Mouse (Mus musculus) embryo, embryonic 11 days (tissue): ENCODE results near the gene Hexa.
A peak's percentile ranks its signal among the peaks of the same experiment; 100 is the strongest.

Experiments
- DNase-seq: peaks from one replicate; pipeline ENCODE4 v3.0.0-alpha.2; 2015

Hexa gene

DNA sequence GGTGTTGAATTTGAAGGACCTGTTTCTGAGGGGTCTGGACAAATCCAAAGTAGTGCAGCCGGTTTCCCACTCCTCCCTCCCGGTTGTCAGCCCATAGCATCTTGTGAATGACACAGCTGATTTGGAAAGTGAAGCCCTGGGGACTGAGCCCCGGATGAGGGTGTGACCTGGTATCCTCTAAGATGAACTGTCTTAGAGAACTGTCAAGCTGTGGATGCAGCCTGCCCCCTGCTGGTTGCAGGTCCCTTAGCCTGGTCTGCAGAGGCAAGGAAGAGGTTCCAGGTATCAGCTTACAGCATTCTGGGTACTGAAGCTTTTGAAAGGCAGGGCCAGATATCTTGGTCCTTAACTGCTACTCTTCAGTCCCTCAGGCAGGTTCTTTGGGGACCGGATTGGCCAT is 26.3 kb downstream of the Hexa start:
- peak; percentile 76 for DNase-seq

DNA sequence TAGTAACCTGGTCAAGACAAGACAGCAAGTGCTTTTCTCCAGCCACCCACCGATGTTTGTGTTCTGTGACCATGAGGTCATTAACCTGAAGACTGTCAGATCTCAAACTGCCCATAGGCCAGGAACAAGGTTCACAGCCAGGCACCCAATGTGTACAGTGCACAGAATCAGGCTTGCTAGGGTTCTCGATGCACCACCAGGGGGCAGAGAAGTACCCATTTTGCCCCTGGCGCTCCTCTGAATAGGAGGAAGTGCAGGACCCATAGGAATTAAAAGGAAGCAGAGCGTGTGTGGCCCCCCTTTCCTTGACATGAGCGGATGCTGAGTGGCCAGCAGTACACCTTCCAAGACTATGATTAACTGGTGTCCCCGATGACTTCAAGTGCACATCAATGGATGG is 27.8 kb downstream of the Hexa start:
- peak; percentile 78 for DNase-seq

DNA sequence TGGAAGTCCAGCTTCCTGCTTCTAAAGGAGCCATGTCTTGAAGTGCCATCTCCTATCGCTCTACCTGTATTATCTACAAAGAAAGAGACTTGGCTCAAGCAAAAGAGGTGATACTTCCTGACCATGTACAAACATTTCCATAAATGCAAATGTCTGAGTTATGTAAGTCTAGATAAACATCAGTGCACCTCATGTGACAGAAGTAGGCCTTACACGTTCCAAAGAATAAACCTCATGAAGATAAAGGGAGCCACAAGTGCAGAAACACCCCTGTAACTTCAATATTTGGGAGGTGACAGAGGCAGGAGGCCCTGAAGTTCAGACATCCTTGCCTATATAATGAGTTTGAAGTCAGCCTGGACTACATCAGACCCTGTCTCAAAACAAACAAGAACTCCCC is 32.5 kb downstream of the Hexa start:
- no peak for DNase-seq

DNA sequence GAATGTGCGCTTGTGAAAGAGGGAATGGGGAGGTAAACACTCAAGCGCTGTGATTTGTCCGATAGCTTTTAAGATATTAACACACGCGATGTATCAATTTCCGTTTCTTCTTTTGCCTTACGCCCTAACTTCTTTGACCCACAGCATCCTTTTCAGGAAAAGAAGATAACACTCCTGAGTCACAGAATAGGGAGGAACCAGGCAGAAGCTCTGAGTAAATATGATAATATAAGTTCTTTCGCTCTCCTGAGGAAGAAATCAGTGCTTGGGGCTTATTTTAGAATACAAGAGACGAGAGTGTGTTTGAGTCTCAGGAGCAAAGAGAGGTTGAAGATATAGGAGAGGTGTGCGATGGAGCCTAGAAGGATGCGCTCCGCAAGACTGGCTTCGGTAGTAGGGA is 38.1 kb downstream of the Hexa start:
- DNase-seq, result no peak

DNA sequence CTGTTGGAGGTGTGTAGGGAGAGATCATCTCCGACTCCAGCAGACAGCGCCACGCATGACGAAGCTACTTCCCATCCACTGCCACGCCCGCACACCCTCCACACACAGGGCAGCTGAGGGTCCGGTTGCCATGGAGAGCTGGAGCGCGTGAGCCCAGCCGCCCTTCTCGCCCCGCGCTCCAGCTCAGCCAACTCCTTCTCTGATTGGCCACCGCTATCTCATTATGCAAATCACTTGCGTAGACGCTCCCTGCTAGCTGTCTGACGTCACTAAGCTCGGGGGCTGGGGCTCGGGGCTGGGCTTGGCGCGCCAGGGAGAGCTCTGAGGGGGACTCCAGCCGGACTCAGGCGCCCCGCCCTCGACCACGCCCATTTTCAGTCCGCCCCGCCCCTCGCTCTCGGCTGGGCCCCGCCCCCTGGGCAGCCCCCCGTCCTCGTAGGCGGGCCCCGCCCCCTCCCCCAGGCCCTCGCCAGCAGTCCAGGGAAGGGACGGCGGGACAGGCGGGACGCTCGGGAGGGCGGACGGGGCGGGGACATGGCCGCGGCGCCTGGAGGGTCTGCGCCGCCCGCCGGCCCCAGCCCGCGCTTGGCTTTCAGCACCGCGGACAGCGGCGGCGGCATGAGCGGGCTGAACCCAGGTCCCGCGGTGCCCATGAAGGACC is 38.6 kb downstream of the Hexa start, which contains the start of gene Celf6:
Gene Celf6 (plus strand): TSS at position 74 of the 661 bp plus-strand sequence.
- DNase-seq, result peak; percentile 98

DNA sequence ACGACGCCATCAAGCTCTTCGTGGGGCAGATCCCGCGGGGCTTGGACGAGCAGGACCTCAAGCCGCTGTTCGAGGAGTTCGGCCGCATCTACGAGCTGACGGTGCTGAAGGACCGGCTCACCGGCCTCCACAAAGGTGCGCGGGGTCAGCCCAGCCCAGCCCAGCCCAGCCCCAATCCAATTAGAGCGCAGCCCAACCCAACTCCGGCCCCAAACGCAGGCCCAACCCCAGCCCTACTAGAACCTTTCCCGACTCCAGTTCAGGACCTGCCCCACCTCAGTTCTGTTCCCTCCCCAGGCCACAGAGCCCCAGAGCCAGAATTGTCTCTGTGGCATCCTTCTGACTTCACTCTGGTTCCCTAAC is 39.1 kb downstream of the Hexa start:
- no peak for DNase-seq

DNA sequence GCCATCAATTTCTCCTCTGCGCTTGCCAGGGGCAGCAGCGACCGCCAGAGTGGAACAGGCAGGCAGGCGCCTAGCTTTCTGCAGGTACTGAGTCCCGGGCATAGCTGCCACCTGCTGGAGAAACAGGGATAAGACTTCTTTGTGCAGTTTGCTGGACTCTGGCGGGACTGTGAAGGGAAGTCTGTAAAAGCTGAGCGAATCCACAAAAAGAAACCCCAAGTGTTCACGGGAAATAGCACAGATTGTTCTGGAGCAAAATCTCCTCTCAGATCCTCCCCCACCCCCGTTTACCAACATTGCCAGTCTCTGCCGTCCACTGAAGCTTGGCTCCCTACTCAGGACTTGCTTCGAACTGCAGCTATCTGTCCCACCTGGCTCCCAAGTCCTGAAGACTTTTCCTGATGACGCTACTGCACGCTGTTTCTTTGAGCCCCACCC is 45.5 kb downstream of the Hexa start:
- peak; percentile 85 for DNase-seq

DNA sequence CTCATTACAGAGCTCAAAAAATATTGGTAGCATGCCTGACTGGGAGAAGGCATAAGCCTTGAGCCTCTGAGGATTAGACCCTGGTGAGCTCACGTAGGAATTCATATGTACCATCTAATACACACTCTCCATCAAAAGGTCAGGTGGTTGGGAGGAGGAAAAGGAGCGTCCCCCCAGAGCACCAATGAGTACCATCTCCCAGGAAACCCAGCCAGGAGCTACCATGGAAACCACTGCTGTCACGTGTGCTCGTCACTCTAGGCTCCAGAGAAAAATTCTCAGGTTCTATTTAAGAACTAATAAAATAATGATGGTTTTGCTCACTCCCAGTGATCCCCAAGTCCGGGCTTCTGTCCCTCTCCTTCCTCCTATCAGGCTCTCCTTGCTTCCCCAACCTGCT is 48.9 kb downstream of the Hexa start:
- DNase-seq, result no peak

DNA sequence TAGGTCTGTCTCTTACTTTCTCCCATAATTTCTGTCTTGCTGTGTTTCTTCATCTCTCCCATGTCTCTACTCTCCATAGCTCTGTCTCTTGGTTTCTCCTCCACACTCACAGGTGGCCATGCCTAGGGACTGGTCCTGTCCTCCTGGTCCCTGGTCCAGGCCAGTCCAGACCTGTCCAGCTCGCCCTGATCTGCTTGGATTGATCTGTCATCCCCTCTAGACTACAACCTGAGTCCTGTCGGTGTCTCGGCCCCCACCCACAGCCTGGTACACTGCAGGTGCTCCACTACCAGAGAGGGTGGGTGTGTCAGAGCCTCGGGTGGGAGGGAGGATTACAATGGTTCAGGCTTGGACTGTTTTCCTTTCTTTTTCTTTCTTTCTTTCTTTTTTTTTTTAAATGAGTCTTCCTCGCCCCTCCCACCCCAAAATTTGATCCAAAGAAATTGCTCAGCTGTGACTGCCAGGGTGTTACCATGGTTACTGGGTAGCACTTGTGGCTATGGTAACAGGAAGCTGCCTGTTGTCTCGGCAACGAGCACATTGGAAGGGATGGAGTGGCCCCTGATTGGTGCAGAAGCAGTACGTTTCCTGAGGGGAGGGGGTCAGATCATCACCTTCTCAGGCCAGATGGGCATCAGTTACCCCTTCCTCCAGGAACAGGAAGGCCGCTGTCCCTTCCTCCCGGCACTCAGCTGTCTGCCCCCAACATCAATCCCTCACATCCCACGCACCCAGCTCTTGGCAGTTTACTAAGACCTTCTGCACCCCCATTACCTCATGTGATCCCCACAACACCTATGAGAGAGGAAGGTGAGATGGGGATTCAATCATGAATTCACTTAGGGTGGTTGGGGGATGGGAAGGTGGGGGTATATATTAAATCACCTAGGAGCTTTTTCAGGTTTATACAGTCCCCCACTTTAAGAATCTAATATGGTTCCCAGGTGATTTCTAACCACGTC is 49.7 kb downstream of the Hexa start:
- peak; percentile 57 for DNase-seq

DNA sequence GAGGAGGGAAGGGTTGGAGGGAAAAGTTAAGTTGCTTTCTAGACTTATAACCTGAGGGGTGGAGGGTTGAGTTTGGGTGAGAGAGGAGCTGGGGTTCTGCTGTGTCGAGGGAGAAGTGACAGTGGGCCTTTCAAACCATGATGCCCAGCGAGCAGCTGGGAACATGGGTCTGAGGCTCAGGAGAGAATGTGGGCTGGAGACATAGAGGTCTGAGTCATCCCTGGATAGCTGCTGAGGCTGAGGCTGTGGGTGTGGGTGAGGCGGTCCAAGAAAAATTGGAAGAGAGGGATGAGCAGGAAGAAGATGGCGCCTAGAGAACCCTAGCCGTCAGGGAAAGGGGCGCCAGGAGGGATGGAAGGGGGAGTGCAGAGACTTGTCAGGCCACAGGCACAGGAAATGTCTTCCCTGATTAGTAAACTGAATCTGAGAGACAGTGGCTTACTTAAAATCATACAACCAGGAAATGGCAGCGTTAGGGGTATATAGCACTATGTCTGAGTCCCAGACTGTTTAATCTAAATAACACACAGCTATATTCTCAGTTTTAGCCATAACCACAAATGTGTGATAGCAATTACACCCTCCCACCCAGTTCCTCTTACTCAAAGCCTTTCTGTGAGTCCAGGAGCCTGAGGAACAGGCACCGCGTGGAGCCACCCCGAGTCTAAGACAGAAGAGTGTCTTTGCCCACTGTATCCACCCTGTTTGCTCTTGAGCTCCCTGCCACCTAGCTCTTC is 50.5 kb downstream of the Hexa start:
- no peak for DNase-seq

DNA sequence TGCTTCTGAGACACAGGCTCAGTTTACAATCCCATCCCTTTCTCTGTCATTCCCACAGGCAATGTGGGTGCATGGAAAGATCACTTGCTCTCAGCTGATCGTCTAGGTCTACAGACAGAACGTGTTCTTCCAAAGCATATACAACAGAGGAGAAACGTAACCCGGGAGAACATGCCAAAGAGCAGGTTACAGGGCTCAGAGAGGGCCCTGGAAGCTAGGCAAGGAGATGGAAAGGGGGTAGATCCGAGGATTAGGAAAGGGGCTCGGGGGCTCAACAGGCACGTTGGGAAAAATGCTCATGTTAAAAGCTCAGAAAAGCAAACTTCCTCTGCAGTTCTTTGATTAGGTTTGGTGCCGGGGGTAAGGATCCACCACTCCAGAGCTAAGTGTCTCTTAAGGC is 62.3 kb downstream of the Hexa start:
- no peak for DNase-seq

DNA sequence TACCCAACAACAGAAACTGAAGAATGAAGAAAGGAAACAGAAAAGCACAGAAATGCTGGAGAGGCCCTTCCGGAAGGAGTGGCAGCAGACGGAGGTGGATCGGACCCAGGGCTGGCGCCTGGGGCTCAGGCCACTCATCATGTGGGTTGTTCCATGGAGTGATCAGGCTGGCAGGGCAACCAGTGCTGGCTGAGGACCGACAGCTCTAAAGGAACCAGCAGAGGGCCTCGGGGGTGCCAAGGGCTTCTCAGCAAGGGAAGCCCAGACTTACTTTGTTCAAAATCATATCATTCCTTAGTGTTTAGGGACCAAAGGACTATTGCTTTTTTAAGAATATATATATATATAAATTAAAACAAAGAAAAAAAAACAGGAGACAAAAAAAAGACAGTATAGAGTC is 66.6 kb downstream of the Hexa start:
- DNase-seq, result no peak

DNA sequence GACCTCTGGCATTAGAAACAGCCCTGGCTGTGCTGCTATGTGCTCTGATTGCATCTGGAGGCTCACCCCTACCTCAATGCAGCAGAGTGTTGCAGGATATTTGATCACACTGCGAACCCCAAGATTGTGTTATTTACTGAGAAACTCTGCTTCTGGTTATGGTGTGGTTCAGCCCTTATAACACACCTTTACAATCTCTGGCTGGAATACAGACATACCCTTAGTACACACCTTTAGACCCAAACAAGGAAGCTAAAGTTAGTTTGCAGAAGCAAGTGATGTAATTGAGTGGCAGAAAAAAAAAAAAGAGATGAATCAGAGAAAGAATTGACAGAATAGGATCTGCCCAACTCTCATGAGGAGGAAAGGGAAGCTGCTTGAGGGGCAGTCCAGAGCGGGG is 71.6 kb downstream of the Hexa start:
- DNase-seq, result no peak
